ENCODE assay signal across 28 mouse cellular contexts in the genomic region with DNA sequence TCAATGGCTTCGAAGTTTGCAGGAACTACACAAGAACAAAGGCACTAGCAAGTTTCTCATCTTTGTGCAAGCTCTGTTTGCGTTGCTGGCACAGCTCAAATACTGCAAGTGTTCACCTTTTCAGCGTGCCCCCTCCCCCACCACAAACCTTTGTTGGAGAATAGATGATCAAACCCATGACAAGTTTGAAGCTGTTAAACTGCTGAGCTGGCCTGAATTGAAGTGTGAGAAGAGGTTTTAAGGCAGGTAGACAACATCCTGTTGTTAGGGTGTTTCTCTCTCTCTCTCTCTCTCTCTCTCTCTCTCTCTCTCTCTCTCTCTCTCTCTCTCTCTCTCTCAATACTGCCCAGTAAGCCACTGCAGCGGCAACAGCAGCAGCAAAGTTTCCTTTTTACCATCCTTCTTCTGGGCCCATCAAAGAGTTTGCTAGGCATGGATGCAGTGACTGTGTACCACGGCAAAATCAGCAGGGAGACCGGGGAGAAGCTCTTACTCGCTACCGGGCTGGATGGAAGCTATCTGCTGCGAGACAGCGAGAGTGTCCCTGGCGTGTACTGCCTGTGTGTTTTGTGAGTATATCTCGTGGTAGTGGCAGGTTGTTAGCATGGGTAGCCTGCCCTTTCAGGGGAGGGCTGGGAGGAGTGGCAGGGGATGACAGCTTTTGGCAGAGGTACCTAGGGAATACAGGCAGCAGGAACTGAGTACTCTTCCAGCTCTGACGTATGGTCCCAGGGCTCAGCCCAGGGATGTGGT. TPM values are rescaled to one million over a fixed set of nuclear protein-coding genes. Genes with fewer than 3 reads are reported as not detected.
DNase-seq lines count a peak whose midpoint lies in the region; ATAC-seq and TF ChIP-seq lines count a peak whose summit lies in the region.
"Had no signal": no experiment of that assay in that cellular context is flagged by ENCODE, and none has a peak within 500 bp of the region (broad histone marks: within the 10 kb centered on the region; RNA-seq: fewer than 3 reads in every experiment).

Sh2d1a (plus strand) TSS at position 163 of the 753 bp plus-strand sequence.

- 77% methylated on average over 13 of the region's 13 CpGs for WGBS in kidney, embryonic 15.5 days
- WGBS in hindbrain, embryonic 16.5 days: 76% methylated on average over 13 of the region's 13 CpGs

- no peak within 1 kb of the TSS for H3K4me2 ChIP-seq in kidney, embryonic 15.5 days
- no peak within 1 kb of the TSS for H3K4me2 ChIP-seq in hindbrain, embryonic 16.5 days (ENCODE audit: low read length)
- H3K4me2 ChIP-seq: embryonic facial prominence, embryonic 12.5 days; forebrain, embryonic 13.5 days; heart, embryonic 15.5 days; hindbrain, embryonic 13.5 days; limb, embryonic 15.5 days; midbrain, embryonic 13.5 days had no signal

- peak within 1 kb of the TSS; percentile 38 for H3K4me3 ChIP-seq in testis, adult 2 months (ENCODE audit: control insufficient read depth, low read depth, low read length)
- no peak within 1 kb of the TSS for H3K4me3 ChIP-seq in kidney, embryonic 15.5 days (replicated peaks)
- H3K4me3 ChIP-seq in hindbrain, embryonic 16.5 days (ENCODE audit: low read length): no peak within 1 kb of the TSS
- H3K4me3 ChIP-seq: embryonic facial prominence, embryonic 12.5 days; erythroblast, embryonic 14.5 days; forebrain, embryonic 13.5 days; heart, embryonic 15.5 days; hindbrain, embryonic 13.5 days; limb, embryonic 15.5 days; midbrain, embryonic 13.5 days had no signal

- no peak for ATAC-seq in kidney, embryonic 15.5 days (replicated peaks; ENCODE audit: low FRiP score)
- no peak for ATAC-seq in hindbrain, embryonic 16.5 days
- ATAC-seq: forebrain, embryonic 13.5 days; intestine, postnatal 0 days; midbrain, embryonic 13.5 days; Patski had no signal

- no peaks in the 10 kb centered on the region for H3K27me3 ChIP-seq in testis, adult 2 months (ENCODE audit: control insufficient read depth, insufficient read depth, low read length)
- no peaks in the 10 kb centered on the region for H3K27me3 ChIP-seq in kidney, embryonic 15.5 days
- no peaks in the 10 kb centered on the region for H3K27me3 ChIP-seq in hindbrain, embryonic 16.5 days (replicated peaks; ENCODE audit: control insufficient read depth, insufficient read depth, low read length)
- H3K27me3 ChIP-seq: embryonic facial prominence, embryonic 12.5 days; forebrain, embryonic 13.5 days; heart, embryonic 15.5 days; hindbrain, embryonic 13.5 days; limb, embryonic 15.5 days; midbrain, embryonic 13.5 days had no signal

- TF ChIP-seq CTCF in testis, adult 2 months (IDR thresholded peaks at IDR 0.05; ENCODE audit: control insufficient read depth, insufficient read depth, insufficient replicate concordance, low read depth, low read length): no peak

- no peak for TF ChIP-seq POLR2A in testis, adult 2 months (IDR thresholded peaks at IDR 0.05; ENCODE audit: control insufficient read depth, low read depth, low read length)

- H3K36me3 ChIP-seq in testis, adult 2 months (ENCODE audit: control insufficient read depth, insufficient read depth, low read length): no peaks in the 10 kb centered on the region
- H3K36me3 ChIP-seq in kidney, embryonic 15.5 days: no peaks in the 10 kb centered on the region
- no peaks in the 10 kb centered on the region for H3K36me3 ChIP-seq in hindbrain, embryonic 16.5 days (ENCODE audit: control insufficient read depth, insufficient read depth, low read length)
- H3K36me3 ChIP-seq: embryonic facial prominence, embryonic 12.5 days; heart, embryonic 15.5 days; hindbrain, embryonic 13.5 days; limb, embryonic 15.5 days; midbrain, embryonic 13.5 days had no signal

- H3K9ac ChIP-seq in kidney, embryonic 15.5 days: no peak within 1 kb of the TSS
- no peak within 1 kb of the TSS for H3K9ac ChIP-seq in hindbrain, embryonic 16.5 days (ENCODE audit: low read depth, low read length)
- H3K9ac ChIP-seq: embryonic facial prominence, embryonic 12.5 days; forebrain, embryonic 13.5 days; heart, embryonic 15.5 days; hindbrain, embryonic 13.5 days; limb, embryonic 15.5 days; midbrain, embryonic 13.5 days had no signal

- H3K27ac ChIP-seq in testis, adult 2 months (ENCODE audit: control insufficient read depth, insufficient read depth, low read depth, low read length): no peak within 1 kb of the TSS
- H3K27ac ChIP-seq in kidney, embryonic 15.5 days: no peak within 1 kb of the TSS
- H3K27ac ChIP-seq in hindbrain, embryonic 16.5 days (ENCODE audit: low read depth, low read length): no peak within 1 kb of the TSS
- H3K27ac ChIP-seq: embryonic facial prominence, embryonic 12.5 days; forebrain, embryonic 13.5 days; heart, embryonic 15.5 days; hindbrain, embryonic 13.5 days; limb, embryonic 15.5 days; midbrain, embryonic 13.5 days had no signal

- DNase-seq in testis, postnatal 14 days (ENCODE audit: low spot score): no peak
- DNase-seq in induced T-regulatory cell, adult 2 months (ENCODE audit: low read depth): peak; percentile 79
- peak; percentile 44 to 77 for DNase-seq in thymus, adult 18-20 months
- DNase-seq in thymus, postnatal 4 days: peak; percentile 83
- DNase-seq in layer of hippocampus, adult 8-10 months (ENCODE audit: low spot score in 2 of 2): no peak
- DNase-seq: adrenal gland, postnatal 36 days; B cell, adult 2 months; cerebellum, adult 18-20 months; gastrocnemius, postnatal 25 days; lung, postnatal 10 days; right cerebral cortex, postnatal 4 days had no signal

- peaks cover 3% of the 10 kb centered on the region; the same call in 1 of the 2 replicates for H3K4me1 ChIP-seq in testis, adult 2 months (ENCODE audit: control insufficient read depth, insufficient read depth, low read length)
- no peaks in the 10 kb centered on the region for H3K4me1 ChIP-seq in kidney, embryonic 15.5 days
- H3K4me1 ChIP-seq in hindbrain, embryonic 16.5 days (ENCODE audit: control insufficient read depth, insufficient read depth, low read depth, low read length): no peaks in the 10 kb centered on the region
- H3K4me1 ChIP-seq: embryonic facial prominence, embryonic 12.5 days; forebrain, embryonic 13.5 days; heart, embryonic 15.5 days; hindbrain, embryonic 13.5 days; limb, embryonic 15.5 days; midbrain, embryonic 13.5 days had no signal

- no peaks in the 10 kb centered on the region for H3K9me3 ChIP-seq in kidney, embryonic 15.5 days (replicated peaks)
- no peaks in the 10 kb centered on the region for H3K9me3 ChIP-seq in hindbrain, embryonic 16.5 days (ENCODE audit: control insufficient read depth, low read length)
- H3K9me3 ChIP-seq: embryonic facial prominence, embryonic 12.5 days; forebrain, embryonic 13.5 days; heart, embryonic 15.5 days; hindbrain, embryonic 13.5 days; limb, embryonic 15.5 days; midbrain, embryonic 13.5 days had no signal

RNA-seq across cellular contexts. Expression of gene Sh2d1a, which starts in this region (rescaled TPM):
- not detected in 2 replicates for polyA plus RNA-seq in testis, adult 2 months (2012; rRNA removed)
- 0.05 and 0.06 TPM in 2 replicates for polyA plus RNA-seq in kidney, embryonic 15.5 days (2015; fragmentation: Nextera tagmentation; extraction: Ambion mirVana)
- not detected for total RNA-seq in layer of hippocampus, adult 8-10 months (2022)
- polyA plus RNA-seq in hindbrain, embryonic 16.5 days (2015; fragmentation: Nextera tagmentation; extraction: Ambion mirVana): 3.9 and 6.3 TPM in 2 replicates
- total RNA-seq: adrenal gland, postnatal 36 days; common myeloid progenitor, adult 5-6 weeks; ES-E14; gastrocnemius, postnatal 25 days; heart, adult 8-10 months; left cerebral cortex, postnatal 25 days had no signal
- polyA plus RNA-seq: erythroblast, embryonic 14.5 days; liver, embryonic 16.5 days; Patski had no signal

Comparison
In these comparisons a context has a peak if more than half of its experiments do, and no peak if none do; other contexts are left out.
1. DNase-seq: peak in induced T-regulatory cell, adult 2 months (single experiment), thymus, adult 18-20 months (2 of 2) and thymus, postnatal 4 days (single experiment); none in testis, postnatal 14 days (single experiment) and layer of hippocampus, adult 8-10 months (0 of 2).